Mouse (Mus musculus) heart, postnatal 14 days (tissue): Measurements from ENCODE around the gene Tango2. TPM values are rescaled to one million over a fixed set of nuclear protein-coding genes. Genes with fewer than 3 reads are reported as not detected.
A peak's percentile ranks its signal among the peaks of the same experiment; 100 is the strongest.

Experiments used
- DNase-seq, 2 experiments: peaks; one replicate each; pipeline ENCODE4 v3.0.0; 2021 to 2022
- intact Hi-C: fragments of 180-260 bp; cut with DNase I; formaldehyde crosslinking; loops from one replicate; pipeline ENCODE4 v1.15.1; 2025
- total RNA-seq, 2 experiments: library from RNA; stranded (reverse); gene quantifications; 2 replicates each; pipeline ENCODE4 v1.2.3; 2021

Gene Tango2
- total RNA-seq, 2 experiments from 2014 or later = 91.6 to 98.4 TPM

- DNase-seq = no peak
- intact Hi-C loops = no loop called here
These were observed 36.3 kb upstream of the Tango2 start for GRCm38 (mm10) chr16:18384211-18384610.

DNA sequence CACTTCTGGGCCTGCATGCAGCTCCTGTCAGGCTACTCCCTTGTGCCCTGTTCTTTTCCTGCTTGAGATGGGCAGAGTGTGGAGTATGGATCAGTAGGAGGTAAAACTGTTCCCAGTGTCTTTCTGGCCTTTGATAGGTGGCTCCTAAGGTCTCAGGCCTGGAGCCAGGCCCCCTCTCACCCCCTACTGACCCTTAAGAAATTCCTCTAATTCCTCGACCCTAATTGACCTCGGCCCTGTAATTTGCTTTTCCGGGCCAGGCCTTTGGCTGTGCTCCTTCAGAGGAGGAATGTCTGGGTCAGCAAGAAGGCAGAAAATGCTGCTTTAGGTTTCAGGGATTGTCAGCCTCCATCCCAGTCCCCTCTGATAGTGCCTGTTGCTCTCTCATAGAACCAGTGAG, 35.9 kb upstream of the Tango2 start:
- intact Hi-C loops = no loop called here
- no peak for DNase-seq

GRCm38 (mm10) chr16:18383045-18383726, 35.3 kb upstream of the Tango2 start:
- intact Hi-C loops = no loop called here

GRCm38 (mm10) chr16:18381621-18382258, 33.8 kb upstream of the Tango2 start:
- no peak for DNase-seq
- intact Hi-C loops = no loop called here

More at GRCm38 (mm10) chr16:18383045-18383726, 35.3 kb upstream of the Tango2 start:
- DNase-seq = peak; percentile 51 to 70

- intact Hi-C loops = no loop called here
- no peak for DNase-seq
These were observed 32.7 kb upstream of the Tango2 start for GRCm38 (mm10) chr16:18380495-18381063.

DNA sequence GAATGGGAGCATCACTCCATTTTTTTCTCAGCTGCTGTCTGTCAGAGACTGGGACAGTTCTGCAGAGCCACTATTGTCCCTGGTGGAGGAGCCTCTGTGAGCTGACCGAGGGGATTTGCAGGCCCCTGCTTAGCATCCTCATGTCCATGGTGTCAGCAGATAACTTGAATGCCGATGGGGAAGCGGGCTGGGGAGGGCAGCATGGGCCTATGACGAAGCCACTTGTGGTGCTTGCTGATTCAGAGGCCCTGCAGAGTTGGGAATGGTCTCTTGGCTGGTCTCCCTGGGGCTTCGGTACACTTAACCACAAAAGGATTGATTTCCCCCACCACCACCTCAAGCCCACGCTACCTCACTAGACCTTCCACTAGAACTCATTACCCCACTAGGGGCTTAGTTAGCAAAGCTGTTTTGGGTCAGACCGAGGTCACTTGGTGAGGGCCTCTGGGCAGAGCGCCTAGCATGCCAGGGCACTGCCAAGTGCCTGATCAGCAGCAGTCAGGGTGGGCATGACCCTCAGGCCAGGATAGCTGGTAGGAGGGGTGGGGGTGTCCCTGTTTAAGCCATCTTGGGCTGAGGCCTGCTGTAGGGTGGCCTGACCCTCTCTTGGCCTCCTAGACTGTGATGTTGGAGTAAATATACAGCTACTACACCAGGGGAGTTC, 31.6 kb upstream of the Tango2 start:
- no peak for DNase-seq
- intact Hi-C loops = no loop called here

GRCm38 (mm10) chr16:18378489-18378888, 30.6 kb upstream of the Tango2 start:
- intact Hi-C loops = no loop called here
- no peak for DNase-seq

DNA sequence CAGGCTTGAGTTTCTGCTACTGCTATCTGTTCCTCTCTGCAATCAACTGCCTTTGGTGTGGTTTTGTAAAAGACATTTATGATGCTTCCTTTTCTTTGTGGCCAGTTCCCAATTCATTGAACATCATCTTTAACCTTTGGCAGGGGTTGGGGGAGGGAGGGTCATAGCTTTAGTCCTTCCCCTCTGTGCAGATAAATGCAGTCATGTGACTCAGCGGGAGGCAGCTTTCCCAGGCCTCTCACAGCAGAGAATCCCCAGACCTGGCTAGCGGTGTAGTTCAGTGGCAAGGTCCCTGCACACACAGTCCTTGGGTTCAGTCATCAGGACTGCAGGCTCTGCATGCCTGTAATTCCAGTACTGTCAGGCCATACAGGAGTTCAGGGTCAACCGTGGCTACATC, 29.3 kb upstream of the Tango2 start:
- intact Hi-C loops = no loop called here
- no peak for DNase-seq

DNA sequence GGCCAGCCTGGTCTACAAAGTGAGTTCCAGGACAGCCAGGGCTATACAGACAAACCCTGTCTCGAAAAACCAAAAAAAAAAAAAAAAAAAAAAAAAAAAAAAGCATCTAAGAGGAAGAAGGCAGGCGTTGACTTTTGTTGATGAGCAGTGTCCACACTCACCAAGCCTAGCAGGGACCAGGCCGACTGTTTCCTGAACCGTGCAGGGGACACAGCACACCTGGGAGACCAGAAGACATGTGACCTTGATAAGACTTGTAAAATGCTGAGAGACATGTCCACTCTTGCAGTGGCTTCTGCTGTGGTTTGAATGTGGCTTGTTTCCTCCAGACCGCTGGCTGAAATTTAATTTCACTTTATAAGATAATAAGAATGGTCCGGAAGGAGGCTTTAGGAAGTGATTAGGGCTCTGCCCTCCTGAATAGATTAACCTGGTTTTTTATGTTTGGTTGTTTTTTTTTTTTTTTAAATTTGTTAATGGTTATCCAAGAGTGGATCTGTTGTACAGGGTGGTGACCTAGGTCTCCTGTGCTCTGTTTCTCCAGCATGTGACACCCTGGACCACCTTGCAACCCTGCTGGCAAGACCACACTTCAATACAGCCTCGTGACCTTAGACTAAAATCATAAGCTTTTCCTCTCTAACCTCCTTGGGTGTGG, 28.5 kb upstream of the Tango2 start:
- DNase-seq = no peak
- intact Hi-C loops = no loop called here

DNA sequence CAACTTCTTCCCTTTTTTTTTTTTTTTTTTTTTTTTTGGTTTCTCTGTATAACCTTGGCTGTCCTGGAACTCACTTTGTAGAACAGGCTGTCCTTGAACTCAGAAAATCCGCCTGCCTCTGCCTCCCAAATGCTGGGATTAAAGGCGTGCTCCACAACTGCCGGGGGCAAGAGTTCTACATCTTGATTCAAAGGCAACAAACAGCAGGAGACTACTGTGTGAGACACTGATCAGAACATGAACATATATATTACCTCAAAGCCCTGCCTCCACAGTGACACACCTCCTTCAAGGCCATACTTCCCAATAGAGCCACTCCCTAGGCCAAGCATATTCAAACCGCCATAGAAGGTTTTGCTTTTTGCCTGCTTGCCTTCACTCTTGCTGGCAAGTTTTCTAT, 25.7 kb upstream of the Tango2 start:
- intact Hi-C loops = no loop called here
- no peak for DNase-seq

GRCm38 (mm10) chr16:18370197-18370596, 22.3 kb upstream of the Tango2 start:
- intact Hi-C loops = no loop called here
- no peak for DNase-seq

DNA sequence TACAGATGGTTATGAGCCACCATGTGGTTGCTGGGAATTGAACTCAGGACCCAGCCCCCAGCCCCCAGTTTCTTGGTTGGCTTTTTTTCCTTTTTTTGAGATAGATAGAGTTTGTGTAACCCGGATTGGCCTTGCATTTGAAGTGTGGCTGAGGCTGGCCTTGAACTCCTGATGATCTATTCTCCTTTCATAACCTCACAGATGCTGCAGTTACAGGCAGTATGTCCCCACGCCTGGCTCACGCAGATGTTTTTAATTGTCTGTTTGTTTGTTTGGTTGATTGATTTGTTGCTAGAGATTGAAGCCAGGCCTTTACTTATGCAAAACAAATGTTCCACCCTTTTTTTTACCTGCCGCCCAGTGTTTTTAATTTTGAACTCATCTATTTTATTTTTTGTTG, 18.9 kb upstream of the Tango2 start:
- intact Hi-C loops = no loop called here
- DNase-seq = no peak

- intact Hi-C loops = no loop called here
- no peak for DNase-seq
These were observed 15.0 kb upstream of the Tango2 start for GRCm38 (mm10) chr16:18362948-18363347.

DNA sequence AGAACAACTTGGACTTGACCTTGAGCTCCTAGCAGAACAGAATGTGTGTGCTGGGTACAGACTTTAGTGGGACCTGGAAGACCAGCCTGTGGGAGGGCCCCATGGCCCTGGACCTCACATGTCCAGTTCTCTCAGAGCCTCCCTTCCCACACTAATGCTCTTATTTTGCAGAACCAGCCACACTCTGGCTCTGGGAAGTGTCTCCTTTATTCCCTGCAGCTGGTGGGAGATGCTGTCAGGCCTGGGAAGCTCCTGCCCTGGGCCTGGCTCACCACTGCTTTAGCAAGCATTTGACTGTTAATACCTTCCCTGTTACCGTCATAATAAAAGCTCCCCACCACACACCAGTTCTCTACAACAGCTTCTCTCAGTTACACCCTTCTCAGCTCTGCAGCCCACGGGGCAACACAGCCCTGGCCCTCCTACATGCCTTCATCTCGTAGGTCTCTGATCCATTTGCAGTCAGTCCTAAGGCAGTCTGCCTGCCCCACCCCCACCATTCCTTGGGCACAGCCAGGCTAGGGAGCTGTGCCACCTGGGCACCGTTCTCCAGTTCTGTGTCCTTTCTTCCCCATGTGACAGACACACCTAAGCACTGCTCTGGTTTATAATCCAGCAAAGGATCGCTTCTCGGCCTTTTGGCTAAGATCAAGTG, 12.4 kb upstream of the Tango2 start:
- intact Hi-C loops = no loop called here
- no peak for DNase-seq

GRCm38 (mm10) chr16:18357977-18358376, 10.1 kb upstream of the Tango2 start:
- intact Hi-C loops = no loop called here
- DNase-seq = no peak

DNA sequence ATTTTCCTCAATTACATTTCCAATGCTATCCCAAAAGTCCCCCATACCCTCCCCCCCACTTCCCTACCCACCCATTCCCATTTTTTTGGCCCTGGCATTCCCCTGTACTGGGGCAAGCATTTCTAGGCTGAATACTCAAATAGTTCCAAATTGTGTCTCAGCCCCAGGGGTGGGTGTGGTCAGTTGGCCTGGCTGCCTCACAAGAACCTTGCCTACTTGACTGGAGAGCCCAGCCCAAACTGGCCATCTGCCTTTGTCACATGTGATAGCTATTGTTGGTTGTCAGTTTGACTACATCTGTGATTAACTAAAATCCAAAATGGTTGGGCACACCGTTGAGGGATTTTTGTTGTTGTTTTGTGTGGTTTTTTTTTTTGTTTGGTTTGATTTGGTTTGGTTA, 9.1 kb upstream of the Tango2 start:
- peak; percentile 21 to 35 for DNase-seq
- intact Hi-C loops = no loop called here

DNA sequence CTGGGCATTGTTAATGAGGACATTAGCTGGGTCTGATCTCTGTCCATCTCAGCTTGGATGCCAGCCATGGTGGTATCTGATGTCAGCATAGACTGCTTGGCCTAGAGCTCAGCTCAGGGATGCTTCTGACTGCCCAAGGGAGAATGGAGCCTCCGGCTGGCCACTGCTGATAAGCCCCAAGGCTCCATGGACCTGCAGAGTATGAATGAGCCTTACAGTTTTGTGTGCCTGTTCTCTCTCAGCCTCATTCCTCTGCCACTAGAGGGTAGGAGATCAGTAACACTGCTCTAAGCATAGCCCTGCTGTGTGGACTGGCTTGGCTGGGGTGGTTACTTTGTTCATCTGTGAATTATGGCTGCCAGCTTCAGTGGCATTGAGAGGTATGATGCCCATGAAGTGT, 5.2 kb upstream of the Tango2 start:
- intact Hi-C loops = loop anchor here (5.0 kb wide), 1 partner anchor 39 kb away; no protein-coding TSS in a partner anchor

DNA sequence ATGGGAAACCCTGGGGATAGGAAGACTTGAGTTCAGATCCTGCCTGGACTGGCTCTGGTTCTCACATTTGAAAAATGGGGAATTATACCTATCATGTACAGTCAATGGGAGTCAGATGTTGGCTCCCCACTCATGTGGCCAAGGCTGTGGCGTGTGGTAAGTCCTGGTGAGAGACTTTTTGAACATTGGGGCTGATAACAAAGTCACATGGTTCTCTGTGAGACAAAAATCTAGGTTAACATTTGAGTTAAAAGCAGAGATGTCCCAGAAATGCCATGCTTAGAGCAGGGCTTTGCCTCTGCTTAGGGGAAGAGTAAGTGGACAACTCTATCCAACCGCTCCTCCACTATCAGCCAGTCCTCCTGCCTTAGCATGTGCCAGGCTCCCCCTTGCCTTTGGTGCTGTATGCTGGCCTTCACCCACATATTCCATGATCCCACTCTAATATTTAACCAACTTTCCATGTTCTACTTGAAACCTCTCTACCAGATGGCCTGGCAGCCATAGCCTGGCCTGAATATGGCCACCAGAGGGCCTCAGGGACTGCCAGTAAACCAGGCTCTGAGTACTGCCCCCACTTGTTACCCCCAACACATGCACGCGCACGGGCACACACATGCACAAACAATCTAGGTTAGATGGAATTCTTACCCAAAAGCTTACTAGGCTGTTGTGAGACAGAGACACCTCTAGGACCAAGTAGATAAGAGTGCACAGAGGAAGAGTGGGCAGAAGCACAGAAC, 3.6 kb upstream of the Tango2 start:
- peak; percentile 39 to 65 for DNase-seq
- intact Hi-C loops = loop anchor here (1.0 to 5.0 kb wide), 2 partner anchors 41 to 55 kb away; no protein-coding TSS in a partner anchor

More for the DNA sequence above, 5.2 kb upstream of the Tango2 start:
- DNase-seq = no peak

DNA sequence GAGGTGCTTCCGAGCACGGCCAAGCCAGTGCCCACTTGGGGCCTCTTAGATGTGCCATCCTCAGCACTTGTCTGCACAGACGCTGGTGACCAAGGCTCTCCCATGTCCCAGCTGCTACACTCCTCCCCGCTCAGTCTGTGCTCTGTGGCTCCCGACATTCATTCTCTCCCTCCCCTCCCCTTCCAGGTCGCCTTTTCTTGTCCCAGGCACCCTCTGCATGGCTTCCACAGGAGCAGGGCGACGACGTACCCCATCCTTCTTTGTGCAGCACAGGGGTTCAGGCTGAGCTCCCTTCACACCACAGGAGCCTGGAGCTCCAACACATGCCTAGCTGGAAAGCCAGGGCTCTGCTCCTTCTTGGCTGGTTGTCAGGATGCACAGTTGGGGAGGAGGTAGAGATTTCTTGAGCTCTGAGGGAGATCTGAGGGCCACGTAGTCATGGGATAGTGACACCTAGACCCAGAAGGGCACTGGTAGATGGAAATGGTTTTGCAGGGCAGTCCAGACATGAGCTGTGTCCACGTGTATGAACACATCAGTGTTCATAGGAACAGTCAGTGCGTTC, 1.9 kb upstream of the Tango2 start:
- intact Hi-C loops = loop anchor here (5.0 kb wide), 1 partner anchor 42 kb away; no protein-coding TSS in a partner anchor
- no peak for DNase-seq
